Mouse (Mus musculus): Measurements from ENCODE around the gene Fsip1.

DNA sequence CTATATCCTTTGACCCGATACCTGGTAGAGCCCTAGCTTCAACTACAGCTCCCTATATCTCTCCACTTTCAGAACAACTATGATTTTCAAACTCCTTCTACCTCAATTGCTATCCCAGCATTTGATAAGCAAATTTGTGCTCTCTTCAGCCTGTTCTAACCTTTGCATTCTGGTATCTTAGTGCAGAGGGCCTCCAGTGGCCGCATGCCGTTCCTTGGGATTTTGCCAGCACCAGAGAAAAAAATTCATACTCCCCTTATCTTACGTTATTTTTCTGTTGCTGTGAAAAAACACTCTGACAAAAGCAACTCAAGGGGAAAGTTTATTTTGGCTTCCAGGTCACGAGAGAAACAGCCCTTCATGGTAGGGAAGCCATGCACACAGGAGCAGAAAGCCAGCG lies 173.1 kb downstream of the Fsip1 start:
- no peak for TF ChIP-seq USF1 (IDR thresholded peaks at IDR 0.05; ENCODE audit: low read depth)
- TF ChIP-seq POLR2A (IDR thresholded peaks at IDR 0.05; ENCODE audit: insufficient read length, low read depth): no peak
- TF ChIP-seq TCF12 (IDR thresholded peaks at IDR 0.05; ENCODE audit: insufficient read depth, poor library complexity, severe bottlenecking): no peak
- TF ChIP-seq SRF (IDR thresholded peaks at IDR 0.05; ENCODE audit: control insufficient read depth, insufficient read length, low read depth): no peak
- TF ChIP-seq POLR2AphosphoS2 (IDR thresholded peaks at IDR 0.05; ENCODE audit: insufficient read length, low read depth): no peak
- TF ChIP-seq CEBPB (IDR thresholded peaks at IDR 0.05; ENCODE audit: insufficient read depth, poor library complexity, severe bottlenecking): no peak
- no peak for TF ChIP-seq E2F4 (IDR thresholded peaks at IDR 0.05; ENCODE audit: insufficient read depth)
- no peak for TF ChIP-seq REST (IDR thresholded peaks at IDR 0.05; ENCODE audit: insufficient read depth, insufficient read length)
- no peak for TF ChIP-seq MAX (IDR thresholded peaks at IDR 0.05; ENCODE audit: low read depth)
